In the genomic region with DNA sequence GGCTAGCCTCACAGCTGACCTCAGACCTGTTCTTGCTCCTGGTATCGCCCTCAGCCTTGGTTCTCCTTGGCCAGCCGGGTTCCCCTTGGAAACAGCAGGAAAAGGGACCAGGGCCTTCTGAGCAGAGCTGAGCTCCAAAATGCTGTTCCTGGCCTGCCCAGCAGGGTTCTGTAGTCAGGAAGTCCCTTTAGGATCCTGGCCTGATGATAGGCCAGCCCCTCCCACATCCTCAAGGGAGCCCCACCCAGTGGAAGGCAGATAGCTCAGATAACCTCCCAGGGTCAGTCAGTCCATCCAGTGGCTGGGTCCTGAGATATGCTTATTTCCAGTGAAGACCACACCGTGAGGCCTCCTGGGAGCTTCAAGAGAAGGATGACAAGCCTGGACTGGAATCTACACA, we compare ENCODE assay signal across 8 mouse cellular contexts. TPM values are rescaled to one million over a fixed set of nuclear protein-coding genes. Genes with fewer than 3 reads are reported as not detected.
A peak's percentile ranks its signal among the peaks of the same experiment; 100 is the strongest.
DNase-seq lines count a peak whose midpoint lies in the region; ATAC-seq and TF ChIP-seq lines count a peak whose summit lies in the region.

No protein-coding gene starts in this region.

- no peak for TF ChIP-seq RAD21 in MEL (IDR thresholded peaks at IDR 0.05; ENCODE audit: low read depth, low read length)

- no peaks in the 10 kb centered on the region for H3K79me2 ChIP-seq in MEL (ENCODE audit: control insufficient read depth, insufficient read depth, low read length, poor library complexity)

- no peak for TF ChIP-seq EP300 in MEL (IDR thresholded peaks at IDR 0.05; ENCODE audit: low read depth in 1 of 2, low read length in 2 of 2)
- no peak for TF ChIP-seq EP300 in stomach, postnatal 0 days (optimal IDR thresholded peaks at IDR 0.05)

- TF ChIP-seq POLR2A in cerebellum, adult 2 months (IDR thresholded peaks at IDR 0.05; ENCODE audit: borderline replicate concordance, insufficient read depth, low read length) = no peak
- TF ChIP-seq POLR2A in MEL (IDR thresholded peaks at IDR 0.05; ENCODE audit: control insufficient read depth in 1 of 2, insufficient read depth in 1 of 2, low read depth in 1 of 2, low read length in 2 of 2, poor library complexity in 1 of 2) = no peak

- no peak for DNase-seq in cerebellum, adult 2 months
- peak; percentile 41 for DNase-seq in MEL (ENCODE audit: low read depth, low spot score)
- DNase-seq in heart, adult 11 months = peak; percentile 98
- DNase-seq in kidney, postnatal 4 days = peak; percentile 57 to 75
- peak; percentile 59 for DNase-seq in stomach, postnatal 0 days (ENCODE audit: low spot score)

- H3K9me3 ChIP-seq in MEL (replicated peaks; ENCODE audit: insufficient read depth, low read length) = no peaks in the 10 kb centered on the region
- no peaks in the 10 kb centered on the region for H3K9me3 ChIP-seq in stomach, postnatal 0 days (ENCODE audit: control insufficient read depth, low read length)

- no peak overlapping the region for H3K4me2 ChIP-seq in stomach, postnatal 0 days (replicated peaks; ENCODE audit: low read depth)

- H3K4me3 ChIP-seq in cerebellum, adult 2 months (replicated peaks; ENCODE audit: insufficient read depth, low read depth, low read length) = no peak overlapping the region
- H3K4me3 ChIP-seq in MEL (ENCODE audit: control insufficient read depth in 1 of 2, insufficient read depth in 1 of 2, low read depth in 2 of 2, low read length in 2 of 2) = no peak overlapping the region
- no peak overlapping the region for H3K4me3 ChIP-seq in stomach, postnatal 0 days (ENCODE audit: low read depth, low read length)

- peaks cover 73% of the 10 kb centered on the region for H3K4me1 ChIP-seq in cerebellum, adult 2 months (ENCODE audit: control insufficient read depth, insufficient read depth, low read length)
- peaks cover 0 to 6% of the 10 kb centered on the region in 2 experiments; a peak in 1 of 4 replicates for H3K4me1 ChIP-seq in MEL (ENCODE audit: control insufficient read depth in 1 of 2, insufficient read depth in 2 of 2, low read length in 2 of 2)
- H3K4me1 ChIP-seq in stomach, postnatal 0 days (replicated peaks; ENCODE audit: control insufficient read depth, insufficient read depth) = no peaks in the 10 kb centered on the region

- H3K27ac ChIP-seq in cerebellum, adult 2 months (ENCODE audit: insufficient read depth, low read length) = peak overlapping the region; percentile 71
- H3K27ac ChIP-seq in MEL (ENCODE audit: control insufficient read depth, low read depth, low read length) = no peak overlapping the region
- H3K27ac ChIP-seq in stomach, postnatal 0 days (replicated peaks) = no peak overlapping the region

- TF ChIP-seq CTCF in cerebellum, adult 2 months (IDR thresholded peaks at IDR 0.05; ENCODE audit: borderline replicate concordance, insufficient read depth, low read depth, low read length) = no peak
- no peak; a peak in 2 of 6 replicates for TF ChIP-seq CTCF in MEL (IDR thresholded peaks at IDR 0.05 in 2 of 3, conservative IDR thresholded peaks at IDR 0.05 in 1 of 3; ENCODE audit: control insufficient read depth in 1 of 3, insufficient read depth in 1 of 3, low read depth in 2 of 3, low read length in 3 of 3, poor library complexity in 1 of 3, severe bottlenecking in 1 of 3)
- peak; percentile 47 for TF ChIP-seq CTCF in stomach, postnatal 0 days (IDR thresholded peaks at IDR 0.05; ENCODE audit: low read depth)

- H3K27me3 ChIP-seq in cerebellum, adult 2 months (ENCODE audit: control insufficient read depth, insufficient read depth, low read length) = no peaks in the 10 kb centered on the region
- peaks cover 1 to 2% of the 10 kb centered on the region in 2 experiments; a peak in 1 of 4 replicates for H3K27me3 ChIP-seq in MEL (ENCODE audit: control insufficient read depth in 1 of 2, insufficient read depth in 2 of 2, low read length in 2 of 2)
- H3K27me3 ChIP-seq in stomach, postnatal 0 days (ENCODE audit: control insufficient read depth, insufficient read depth, low read length) = no peaks in the 10 kb centered on the region

- ATAC-seq in cerebellum, adult (ENCODE audit: insufficient number of reproducible peaks, low FRiP score, low TSS enrichment) = no peak
- ATAC-seq in stomach, postnatal 0 days (ENCODE audit: low FRiP score, low TSS enrichment) = peak; percentile 74
- ATAC-seq in monocyte, adult 5-6 weeks (replicated peaks; ENCODE audit: insufficient number of reproducible peaks, low FRiP score, low TSS enrichment, poor library complexity, severe bottlenecking) = no peak
- ATAC-seq in frontal cortex, adult (ENCODE audit: low TSS enrichment) = no peak

- peaks cover 0 to 3% of the 10 kb centered on the region in 2 experiments; a peak in 1 of 4 replicates for H3K36me3 ChIP-seq in MEL (ENCODE audit: control insufficient read depth in 1 of 2, insufficient read depth in 2 of 2, low read length in 2 of 2)
- H3K36me3 ChIP-seq in stomach, postnatal 0 days (ENCODE audit: control insufficient read depth, insufficient read depth, low read length) = no peaks in the 10 kb centered on the region; the same call in 1 of the 2 replicates

- WGBS in cerebellum, adult 2 months = 37% methylated on average over 3 of the region's 3 CpGs
- 54% methylated on average over 3 of the region's 3 CpGs for WGBS in stomach, postnatal 0 days

- H3K9ac ChIP-seq in MEL (ENCODE audit: control insufficient read depth, low read depth, low read length, poor library complexity, severe bottlenecking) = no peak overlapping the region
- no peak overlapping the region for H3K9ac ChIP-seq in stomach, postnatal 0 days (ENCODE audit: low read length)

TF ChIP-seq in MEL, 35 proteins besides CTCF, POLR2A, EP300 and RAD21:
- TF ChIP-seq MAX (IDR thresholded peaks at IDR 0.05; ENCODE audit: low read length) (no peak), ELF1 (IDR thresholded peaks at IDR 0.05; ENCODE audit: low read depth, low read length) (no peak), BHLHE40 (IDR thresholded peaks at IDR 0.05; ENCODE audit: borderline replicate concordance, low read depth, low read length) (no peak), ZKSCAN1 (IDR thresholded peaks at IDR 0.05; ENCODE audit: low read depth, low read length) (no peak), MAZ (IDR thresholded peaks at IDR 0.05; ENCODE audit: low read depth, low read length) (no peak), SIN3A (IDR thresholded peaks at IDR 0.05; ENCODE audit: low read length) (no peak), ETS1 (IDR thresholded peaks at IDR 0.05; ENCODE audit: low read depth, low read length) (no peak), MYC (IDR thresholded peaks at IDR 0.05; ENCODE audit: low read depth, low read length) (no peak), HCFC1 (IDR thresholded peaks at IDR 0.05; ENCODE audit: low read depth, low read length) (no peak), ZMIZ1 (IDR thresholded peaks at IDR 0.05; ENCODE audit: low read depth, low read length) (no peak), POLR2AphosphoS2 (IDR thresholded peaks at IDR 0.05; ENCODE audit: low read length) (no peak), E2F4 (IDR thresholded peaks at IDR 0.05; ENCODE audit: borderline replicate concordance, low read depth, low read length) (no peak)

RNA-seq across cellular contexts. Expression of a gene that starts 45.7 kb away (rescaled TPM):
- 210 and 244 TPM in 2 replicates for polyA plus RNA-seq in cerebellum, adult 2 months (2012; rRNA removed)
- total RNA-seq in MEL (2012; rRNA removed) = not detected in 2 replicates
- polyA plus RNA-seq in MEL (2012; ENCODE audit: insufficient read depth in 1 of 2, insufficient read length in 2 of 2, low read depth in 1 of 2, low replicate concordance in 2 of 2, missing spikeins in 1 of 2) = not detected
- 4.9 and 5.4 TPM in 2 replicates for polyA plus RNA-seq in stomach, postnatal 0 days (2015; fragmentation: Nextera tagmentation; extraction: Ambion mirVana)
- total RNA-seq in monocyte, adult 5-6 weeks (2017) = 0.49 TPM in 1 of 3 replicates, not detected in the others

Comparison
In these comparisons a context has a peak if more than half of its experiments do, and no peak if none do; other contexts are left out.
1. DNase-seq: peak in MEL (single experiment), heart, adult 11 months (single experiment), kidney, postnatal 4 days (2 of 2) and stomach, postnatal 0 days (single experiment); none in cerebellum, adult 2 months (0 of 2).
2. RNA of a gene that starts 45.7 kb away (polyA plus RNA-seq): 210 to 244 TPM in cerebellum, adult 2 months; 4.9 to 5.4 TPM in stomach, postnatal 0 days and not detected in MEL; every median in the first group is over 10 times any median in the second.